Mouse (Mus musculus): Measurements from ENCODE around the gene Msantd3. TPM values are rescaled to one million over a fixed set of nuclear protein-coding genes. Genes with fewer than 3 reads are reported as not detected.
A peak's percentile ranks its signal among the peaks of the same experiment; 100 is the strongest.

Msantd3 gene
- polyA plus RNA-seq, 1 experiment = 47.3 TPM

GRCm38 (mm10) chr4:48555729-48556128 lies 16.0 kb downstream of the Msantd3 start:
- H3K79me2 ChIP-seq (ENCODE audit: control insufficient read depth, insufficient read depth) = peaks cover 77% of the 10 kb centered on the region
- no peak overlapping the region for H3ac ChIP-seq (ENCODE audit: control insufficient read depth, insufficient read length, low read depth)
- no peak overlapping the region for H3K4me3 ChIP-seq (ENCODE audit: insufficient read depth, poor library complexity, severe bottlenecking)
- no peaks in the 10 kb centered on the region for H3K27me3 ChIP-seq (ENCODE audit: control insufficient read depth, insufficient read depth, insufficient read length)
- H3K79me3 ChIP-seq (ENCODE audit: low read depth) = peaks cover 24% of the 10 kb centered on the region
- TF ChIP-seq MAX (IDR thresholded peaks at IDR 0.05) = no peak
- TF ChIP-seq CTCF (IDR thresholded peaks at IDR 0.05; ENCODE audit: control insufficient read depth, insufficient read depth, insufficient read length) = peak; percentile 21
- H3K36me3 ChIP-seq (ENCODE audit: control insufficient read depth, insufficient read depth) = peaks cover 63% of the 10 kb centered on the region

- Histone ChIP-seq H3K36me3 (ENCODE audit: control insufficient read depth, insufficient read depth) (peaks cover 76% of the 10 kb centered on the region), H3K4me3 (ENCODE audit: insufficient read depth, poor library complexity, severe bottlenecking) (no peak overlapping the region), H3K79me3 (ENCODE audit: low read depth) (peaks cover 13% of the 10 kb centered on the region), H3ac (ENCODE audit: control insufficient read depth, insufficient read length, low read depth) (no peak overlapping the region), H3K27me3 (ENCODE audit: control insufficient read depth, insufficient read depth, insufficient read length) (no peaks in the 10 kb centered on the region), H3K79me2 (ENCODE audit: control insufficient read depth, insufficient read depth) (peaks cover 46% of the 10 kb centered on the region)
- no peak for TF ChIP-seq CEBPB (IDR thresholded peaks at IDR 0.05; ENCODE audit: low read depth)
- no peak for TF ChIP-seq CTCF (IDR thresholded peaks at IDR 0.05; ENCODE audit: control insufficient read depth, insufficient read depth, insufficient read length)
- TF ChIP-seq MYOG (IDR thresholded peaks at IDR 0.05; ENCODE audit: control insufficient read depth, extremely low read depth, insufficient read length) = no peak
- TF ChIP-seq MYOD1 (IDR thresholded peaks at IDR 0.05; ENCODE audit: control insufficient read depth, insufficient read length, low read depth) = no peak
- no peak for TF ChIP-seq MAX (IDR thresholded peaks at IDR 0.05)
- TF ChIP-seq FOSL1 (IDR thresholded peaks at IDR 0.05; ENCODE audit: insufficient read depth, low read length, poor library complexity, severe bottlenecking) = no peak
- no peak for TF ChIP-seq USF1 (IDR thresholded peaks at IDR 0.05; ENCODE audit: low read depth)
Observed at GRCm38 (mm10) chr4:48559652-48560051, 19.9 kb downstream of the Msantd3 start.

- no peaks in the 10 kb centered on the region for H3K27me3 ChIP-seq (ENCODE audit: control insufficient read depth, insufficient read depth, insufficient read length)
- H3K79me2 ChIP-seq (ENCODE audit: control insufficient read depth, insufficient read depth) = peaks cover 27% of the 10 kb centered on the region
- H3K79me3 ChIP-seq (ENCODE audit: low read depth) = peaks cover 9% of the 10 kb centered on the region
- peaks cover 63% of the 10 kb centered on the region for H3K36me3 ChIP-seq (ENCODE audit: control insufficient read depth, insufficient read depth)
- no peak overlapping the region for H3K4me3 ChIP-seq (ENCODE audit: insufficient read depth, poor library complexity, severe bottlenecking)
- no peak overlapping the region for H3ac ChIP-seq (ENCODE audit: control insufficient read depth, insufficient read length, low read depth)
- TF ChIP-seq MYOD1 (IDR thresholded peaks at IDR 0.05; ENCODE audit: control insufficient read depth, insufficient read length, low read depth) (no peak), FOSL1 (IDR thresholded peaks at IDR 0.05; ENCODE audit: insufficient read depth, low read length, poor library complexity, severe bottlenecking) (no peak), MAX (IDR thresholded peaks at IDR 0.05) (no peak), CTCF (IDR thresholded peaks at IDR 0.05; ENCODE audit: control insufficient read depth, insufficient read depth, insufficient read length) (no peak), CEBPB (IDR thresholded peaks at IDR 0.05; ENCODE audit: low read depth) (no peak), MYOG (IDR thresholded peaks at IDR 0.05; ENCODE audit: control insufficient read depth, extremely low read depth, insufficient read length) (no peak), USF1 (IDR thresholded peaks at IDR 0.05; ENCODE audit: low read depth) (no peak)
Observed at GRCm38 (mm10) chr4:48561824-48562223, 22.1 kb downstream of the Msantd3 start.

DNA sequence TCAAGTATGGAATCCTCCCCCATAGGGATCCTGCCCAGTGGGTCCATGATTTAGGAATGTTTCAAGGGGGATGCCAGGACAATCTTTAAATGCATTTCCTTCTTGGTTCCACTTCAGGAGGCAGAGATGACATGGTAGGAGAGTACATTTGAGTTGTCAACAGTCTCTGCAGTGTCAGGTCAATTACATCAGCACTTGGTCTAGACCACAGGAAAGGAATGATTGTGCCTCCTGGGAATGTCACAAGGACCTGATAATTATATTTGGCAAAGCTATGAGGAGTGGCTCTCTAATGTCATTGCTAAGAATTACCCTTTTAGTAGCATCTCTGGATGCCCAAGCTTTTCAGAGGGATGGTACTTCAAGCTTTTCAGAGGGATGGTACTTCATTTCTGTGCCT lies 25.2 kb downstream of the Msantd3 start:
- no peaks in the 10 kb centered on the region for H3K79me3 ChIP-seq (ENCODE audit: low read depth)
- TF ChIP-seq FOSL1 (IDR thresholded peaks at IDR 0.05; ENCODE audit: insufficient read depth, low read length, poor library complexity, severe bottlenecking) (no peak), MAX (IDR thresholded peaks at IDR 0.05) (no peak), CEBPB (IDR thresholded peaks at IDR 0.05; ENCODE audit: low read depth) (no peak)
- H3K27me3 ChIP-seq (ENCODE audit: control insufficient read depth, insufficient read depth, insufficient read length) = no peaks in the 10 kb centered on the region
- H3K36me3 ChIP-seq (ENCODE audit: control insufficient read depth, insufficient read depth) = peaks cover 35% of the 10 kb centered on the region
- H3K4me3 ChIP-seq (ENCODE audit: insufficient read depth, poor library complexity, severe bottlenecking) = no peak overlapping the region
- H3K79me2 ChIP-seq (ENCODE audit: control insufficient read depth, insufficient read depth) = no peaks in the 10 kb centered on the region
- no peak overlapping the region for H3ac ChIP-seq (ENCODE audit: control insufficient read depth, insufficient read length, low read depth)

- no peaks in the 10 kb centered on the region for H3K79me2 ChIP-seq (ENCODE audit: control insufficient read depth, insufficient read depth)
- TF ChIP-seq FOSL1 (IDR thresholded peaks at IDR 0.05; ENCODE audit: insufficient read depth, low read length, poor library complexity, severe bottlenecking) (no peak), MYOG (IDR thresholded peaks at IDR 0.05; ENCODE audit: control insufficient read depth, extremely low read depth, insufficient read length) (no peak), CEBPB (IDR thresholded peaks at IDR 0.05; ENCODE audit: low read depth) (no peak), CTCF (IDR thresholded peaks at IDR 0.05; ENCODE audit: control insufficient read depth, insufficient read depth, insufficient read length) (no peak), USF1 (IDR thresholded peaks at IDR 0.05; ENCODE audit: low read depth) (no peak), MYOD1 (IDR thresholded peaks at IDR 0.05; ENCODE audit: control insufficient read depth, insufficient read length, low read depth) (no peak), MAX (IDR thresholded peaks at IDR 0.05) (no peak)
- no peaks in the 10 kb centered on the region for H3K79me3 ChIP-seq (ENCODE audit: low read depth)
- no peaks in the 10 kb centered on the region for H3K36me3 ChIP-seq (ENCODE audit: control insufficient read depth, insufficient read depth)
- no peaks in the 10 kb centered on the region for H3K27me3 ChIP-seq (ENCODE audit: control insufficient read depth, insufficient read depth, insufficient read length)
- no peak overlapping the region for H3ac ChIP-seq (ENCODE audit: control insufficient read depth, insufficient read length, low read depth)
- H3K4me3 ChIP-seq (ENCODE audit: insufficient read depth, poor library complexity, severe bottlenecking) = no peak overlapping the region
Observed at GRCm38 (mm10) chr4:48576361-48576760, 36.6 kb downstream of the Msantd3 start.

DNA sequence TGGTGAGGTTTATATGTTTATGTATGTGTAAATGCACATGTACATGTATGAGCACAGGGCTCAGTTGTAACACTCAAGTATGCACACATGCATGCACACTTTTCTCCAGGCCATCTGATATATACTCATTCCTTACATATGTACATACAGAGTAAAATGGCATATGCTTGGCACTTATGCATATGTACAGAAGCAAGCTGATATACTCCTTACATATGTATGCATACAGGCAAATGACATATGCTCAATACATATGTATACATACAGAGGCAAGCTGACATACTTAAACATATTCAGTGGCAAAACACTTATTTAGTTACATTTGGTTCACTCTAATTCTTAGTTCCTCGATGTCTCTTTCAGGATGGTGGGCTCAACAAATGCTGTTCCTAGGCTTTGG lies 38.1 kb downstream of the Msantd3 start:
- no peaks in the 10 kb centered on the region for H3K79me3 ChIP-seq (ENCODE audit: low read depth)
- no peaks in the 10 kb centered on the region for H3K36me3 ChIP-seq (ENCODE audit: control insufficient read depth, insufficient read depth)
- H3K4me3 ChIP-seq (ENCODE audit: insufficient read depth, poor library complexity, severe bottlenecking) = no peak overlapping the region
- no peak overlapping the region for H3ac ChIP-seq (ENCODE audit: control insufficient read depth, insufficient read length, low read depth)
- no peak for TF ChIP-seq MYOD1 (IDR thresholded peaks at IDR 0.05; ENCODE audit: control insufficient read depth, insufficient read length, low read depth)
- no peak for TF ChIP-seq FOSL1 (IDR thresholded peaks at IDR 0.05; ENCODE audit: insufficient read depth, low read length, poor library complexity, severe bottlenecking)
- TF ChIP-seq MYOG (IDR thresholded peaks at IDR 0.05; ENCODE audit: control insufficient read depth, extremely low read depth, insufficient read length) = no peak
- TF ChIP-seq CEBPB (IDR thresholded peaks at IDR 0.05; ENCODE audit: low read depth) = no peak
- TF ChIP-seq USF1 (IDR thresholded peaks at IDR 0.05; ENCODE audit: low read depth) = no peak
- TF ChIP-seq CTCF (IDR thresholded peaks at IDR 0.05; ENCODE audit: control insufficient read depth, insufficient read depth, insufficient read length) = no peak
- no peak for TF ChIP-seq MAX (IDR thresholded peaks at IDR 0.05)
- H3K27me3 ChIP-seq (ENCODE audit: control insufficient read depth, insufficient read depth, insufficient read length) = no peaks in the 10 kb centered on the region
- no peaks in the 10 kb centered on the region for H3K79me2 ChIP-seq (ENCODE audit: control insufficient read depth, insufficient read depth)
